Mouse (Mus musculus) gastrocnemius, postnatal 25 days (tissue): Measurements from ENCODE around the gene Abcc8. TPM values are rescaled to one million over a fixed set of nuclear protein-coding genes. Genes with fewer than 3 reads are reported as not detected.

Source experiments
- DNase-seq: peaks from one replicate; pipeline ENCODE4 v3.0.0; 2022
- total RNA-seq, 2 experiments: library from RNA; stranded (reverse); gene quantifications; 1 replicate in 1 of 2; 2 replicates in 1 of 2; pipeline ENCODE4 v1.2.3; 2021

The Abcc8 gene
- total RNA-seq, 2 experiments from 2014 or later = 3.2 to 3.3 TPM

- DNase-seq = no peak
Measured at GRCm38 (mm10) chr7:46110079-46110478, 69.8 kb downstream of the Abcc8 start.

DNA sequence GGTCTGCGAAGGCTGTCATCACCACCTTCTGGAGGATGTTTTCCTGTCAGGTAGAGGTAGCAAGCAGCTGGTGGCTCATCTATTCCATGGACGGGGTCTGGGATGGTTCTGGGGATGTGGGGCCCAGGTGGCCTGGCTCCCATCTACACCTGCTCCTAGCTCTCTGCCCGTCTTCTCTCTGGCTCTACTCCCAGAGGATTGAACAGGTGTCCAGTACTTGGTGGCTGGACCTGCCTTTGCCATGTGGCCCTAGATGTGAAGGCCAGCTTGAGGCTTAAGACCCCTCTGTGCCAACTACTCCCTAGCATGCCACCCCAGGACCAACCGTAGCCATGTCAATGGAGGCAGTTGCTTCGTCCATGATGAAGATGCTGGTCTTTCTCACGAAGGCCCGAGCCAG, 74.3 kb downstream of the Abcc8 start:
- DNase-seq = no peak

DNA sequence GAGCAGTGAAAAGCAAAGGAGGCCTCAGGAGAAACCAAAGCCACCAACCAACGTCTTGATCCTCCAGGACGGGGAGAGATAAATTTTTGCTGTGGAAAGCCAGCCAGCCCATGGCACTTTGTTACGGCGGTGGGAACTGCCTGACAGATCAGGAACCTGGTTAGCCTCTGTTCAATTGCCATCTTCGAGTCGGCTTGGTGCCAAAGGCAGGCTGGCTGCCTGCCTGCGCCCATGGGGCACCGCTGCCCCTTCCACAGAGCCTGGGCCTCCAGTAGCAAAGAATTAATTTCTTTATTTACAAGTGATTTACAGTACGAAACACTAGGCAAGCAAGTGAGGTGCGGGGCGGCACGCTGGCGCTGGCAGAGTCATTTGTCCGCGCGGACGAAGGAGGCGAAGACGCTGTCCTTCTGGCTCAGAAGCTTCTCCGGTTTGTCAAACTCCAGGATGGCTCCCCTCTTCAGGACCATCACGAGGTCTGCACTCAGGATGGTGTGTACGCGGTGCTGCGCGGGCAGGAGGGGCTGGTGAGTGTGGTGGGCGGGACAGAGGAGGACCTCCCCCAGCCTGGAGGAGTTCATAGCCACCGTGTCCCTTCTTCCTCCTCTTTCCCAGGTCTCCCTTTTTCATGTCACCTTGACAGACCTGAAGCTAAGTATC, 75.4 kb downstream of the Abcc8 start:
- no peak for DNase-seq

- DNase-seq = no peak
Measured at GRCm38 (mm10) chr7:46103771-46104170, 76.1 kb downstream of the Abcc8 start.

- no peak for DNase-seq
Measured at GRCm38 (mm10) chr7:46103075-46103591, 76.7 kb downstream of the Abcc8 start.

- DNase-seq = peak; percentile 89
Measured at GRCm38 (mm10) chr7:46100563-46100962, 79.3 kb downstream of the Abcc8 start, which contains the start of gene Kcnj11. Gene Kcnj11 (minus strand): TSS chr7:46100764.

GRCm38 (mm10) chr7:46099682-46100081, 80.2 kb downstream of the Abcc8 start:
- DNase-seq = peak; percentile 26

DNA sequence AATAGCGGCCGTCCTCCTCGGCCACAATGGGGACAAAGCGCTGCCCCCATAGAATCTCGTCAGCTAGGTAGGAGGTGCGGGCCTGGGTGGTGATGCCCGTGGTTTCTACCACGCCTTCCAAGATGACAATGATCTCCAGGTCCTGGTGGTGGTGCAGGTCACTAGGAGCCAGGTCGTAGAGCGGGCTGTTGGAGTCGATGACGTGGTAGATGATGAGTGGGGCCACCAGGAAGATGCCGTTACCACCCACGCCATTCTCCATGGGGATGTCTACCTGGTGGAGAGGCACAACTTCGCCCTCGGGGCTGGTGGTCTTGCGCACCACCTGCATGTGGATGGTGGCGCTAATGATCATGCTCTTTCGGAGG, 80.9 kb downstream of the Abcc8 start:
- DNase-seq = no peak

DNA sequence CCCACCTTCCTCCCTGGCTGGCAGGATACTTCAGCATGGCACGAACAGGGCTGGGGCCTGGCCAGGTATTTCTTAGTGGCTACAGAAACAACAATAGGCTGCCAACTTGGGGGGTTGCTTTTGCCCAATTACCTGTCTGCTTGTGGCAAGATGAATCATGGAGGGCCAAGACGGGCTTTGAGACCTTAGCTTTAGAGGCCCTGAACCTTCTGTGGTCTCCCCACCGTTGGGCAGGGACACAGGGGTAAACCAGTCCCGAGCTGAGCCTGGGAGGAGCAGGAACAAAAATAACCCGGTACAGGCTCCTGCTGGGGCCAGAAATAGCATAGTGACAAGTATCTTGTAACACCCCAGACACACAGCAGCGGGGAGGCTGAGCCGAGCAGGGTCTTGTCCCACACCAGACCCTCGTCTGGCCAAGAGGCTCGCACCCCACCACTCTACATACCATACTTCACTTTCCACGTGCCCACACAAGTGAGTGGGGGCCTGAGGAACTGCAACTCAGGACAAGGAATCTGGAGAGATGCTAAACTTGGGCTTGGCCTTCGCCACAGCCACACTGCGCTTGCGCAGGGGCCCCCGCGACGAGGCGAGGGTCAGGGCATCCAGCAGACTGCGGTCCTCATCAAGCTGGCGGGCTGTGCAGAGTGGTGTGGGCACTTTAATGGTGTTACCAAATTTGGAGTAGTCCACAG, 81.5 kb downstream of the Abcc8 start:
- DNase-seq = peak; percentile 71

- DNase-seq = peak; percentile 67
Measured at GRCm38 (mm10) chr7:46097319-46097783, 82.5 kb downstream of the Abcc8 start.

DNA sequence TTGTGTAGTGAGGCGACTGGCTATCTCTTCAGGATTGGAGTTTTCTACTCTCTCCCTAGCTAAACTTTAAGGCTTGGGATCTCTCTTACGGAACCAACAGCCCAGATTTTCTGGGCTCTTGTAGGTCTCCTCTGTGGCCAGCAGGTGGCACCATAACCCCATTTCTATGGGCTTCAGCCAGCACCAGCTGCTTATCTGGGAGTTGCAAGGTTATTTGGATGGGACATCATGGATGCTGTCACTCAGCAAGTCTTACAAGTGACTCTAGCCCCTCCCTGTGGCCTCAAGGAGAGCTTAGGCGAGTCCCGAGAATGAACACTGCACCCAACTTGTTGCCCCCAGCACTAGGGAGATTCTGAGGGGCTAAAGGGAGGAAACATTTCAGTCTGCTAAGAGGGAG, 83.7 kb downstream of the Abcc8 start:
- DNase-seq = peak; percentile 41

GRCm38 (mm10) chr7:46092803-46093202, 87.0 kb downstream of the Abcc8 start:
- no peak for DNase-seq

DNA sequence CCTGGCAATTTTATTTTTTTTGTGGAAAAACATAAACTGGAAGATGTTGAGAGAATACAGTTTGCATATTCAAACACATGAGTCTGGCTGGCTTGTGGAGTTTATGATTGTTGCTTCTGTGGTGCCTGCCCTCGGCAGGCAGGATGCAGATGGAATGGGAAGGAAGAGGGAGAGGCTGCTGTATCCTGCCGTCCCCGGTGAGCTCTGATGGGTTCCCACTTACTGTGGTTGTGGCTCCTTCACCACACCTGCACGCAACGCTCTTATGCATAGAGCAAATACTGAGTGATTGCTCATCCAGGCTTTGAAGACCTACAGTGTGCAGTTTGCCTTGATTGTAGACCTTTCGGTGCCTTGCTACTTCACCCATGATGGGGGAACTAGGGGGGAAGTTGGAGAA, 91.6 kb downstream of the Abcc8 start:
- no peak for DNase-seq

DNA sequence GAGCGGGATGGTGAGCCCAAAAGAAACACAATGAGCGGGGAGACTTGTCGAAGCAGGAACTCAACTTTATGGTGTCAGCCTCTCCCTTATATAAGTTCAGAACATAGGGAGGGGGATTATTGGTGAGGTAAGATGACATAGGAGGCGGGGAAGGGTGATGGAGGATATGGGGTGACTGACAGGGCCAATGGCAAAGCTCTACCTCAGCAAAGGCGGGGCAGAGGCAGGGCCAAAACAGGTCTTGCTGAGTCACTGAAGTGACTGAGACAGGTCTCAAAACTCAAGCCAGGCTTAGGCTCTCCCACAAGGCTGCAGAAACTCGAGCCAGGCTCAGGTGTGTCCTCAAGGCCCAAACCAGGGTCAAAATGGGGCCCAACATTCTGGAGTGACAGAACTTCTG, 93.5 kb downstream of the Abcc8 start:
- DNase-seq = no peak

- DNase-seq = no peak
Measured at GRCm38 (mm10) chr7:46084839-46085513, 94.9 kb downstream of the Abcc8 start.

- no peak for DNase-seq
Measured at GRCm38 (mm10) chr7:46084024-46084423, 95.8 kb downstream of the Abcc8 start.

DNA sequence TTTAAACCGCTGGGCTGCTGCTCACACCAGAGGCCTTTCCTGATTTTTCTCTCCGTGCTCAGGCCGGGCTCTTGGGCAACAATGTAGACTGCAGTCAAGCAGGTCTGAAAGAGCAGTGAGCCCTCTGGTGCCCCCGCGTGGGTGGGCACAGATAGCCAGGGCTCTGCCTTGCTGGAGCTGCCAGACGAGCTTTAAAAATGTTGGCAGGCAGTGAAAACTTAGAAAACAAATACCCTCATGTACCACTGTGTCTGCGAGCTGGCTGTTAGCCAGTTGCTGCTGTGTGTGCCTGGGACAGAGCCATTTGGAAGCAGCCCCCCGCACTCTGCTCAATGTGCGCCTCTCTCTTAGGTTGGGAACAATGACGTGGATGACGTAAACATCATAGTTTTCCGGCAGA, 102.2 kb downstream of the Abcc8 start:
- DNase-seq = no peak

DNA sequence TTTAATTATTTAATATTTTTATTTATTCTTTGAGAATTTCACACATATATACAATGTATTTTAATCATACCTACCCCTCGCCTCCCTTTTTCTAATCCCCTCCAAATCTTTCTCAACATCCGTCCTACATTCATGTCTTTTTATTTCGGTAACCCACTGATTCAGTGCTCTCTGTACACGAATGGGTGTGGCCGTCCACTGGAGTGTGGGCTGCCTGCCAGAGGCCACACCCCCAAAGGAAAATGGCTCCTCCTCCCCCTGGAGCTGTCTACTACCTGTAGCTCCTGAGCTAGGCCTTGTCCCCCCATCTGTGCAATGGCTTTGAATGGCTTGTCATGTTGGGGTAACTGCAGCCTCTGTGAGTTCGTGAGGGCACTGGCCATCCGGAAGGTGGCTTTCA, 103.0 kb downstream of the Abcc8 start:
- DNase-seq = no peak

- DNase-seq = peak; percentile 24
Measured at GRCm38 (mm10) chr7:46068831-46069230, 111.0 kb downstream of the Abcc8 start.

DNA sequence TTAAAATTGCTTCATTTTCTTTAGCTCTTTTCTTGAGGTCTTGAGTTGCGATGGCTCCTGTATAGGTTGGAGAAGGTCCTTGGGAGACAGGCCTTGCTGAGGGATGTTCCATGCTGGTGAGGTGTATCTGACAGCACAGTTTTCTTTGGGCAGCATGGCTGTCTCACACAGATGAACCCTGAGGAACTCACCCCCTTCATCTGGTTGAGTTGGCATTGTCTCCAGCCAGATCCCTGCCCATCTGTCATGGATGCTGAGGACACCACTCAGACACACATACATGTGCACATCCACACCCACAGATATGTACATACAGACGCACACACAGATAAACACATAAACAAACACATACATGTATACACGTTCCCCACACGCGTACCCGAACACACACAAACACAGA, 116.5 kb downstream of the Abcc8 start:
- no peak for DNase-seq

GRCm38 (mm10) chr7:46061614-46062013, 118.2 kb downstream of the Abcc8 start:
- DNase-seq = no peak

DNA sequence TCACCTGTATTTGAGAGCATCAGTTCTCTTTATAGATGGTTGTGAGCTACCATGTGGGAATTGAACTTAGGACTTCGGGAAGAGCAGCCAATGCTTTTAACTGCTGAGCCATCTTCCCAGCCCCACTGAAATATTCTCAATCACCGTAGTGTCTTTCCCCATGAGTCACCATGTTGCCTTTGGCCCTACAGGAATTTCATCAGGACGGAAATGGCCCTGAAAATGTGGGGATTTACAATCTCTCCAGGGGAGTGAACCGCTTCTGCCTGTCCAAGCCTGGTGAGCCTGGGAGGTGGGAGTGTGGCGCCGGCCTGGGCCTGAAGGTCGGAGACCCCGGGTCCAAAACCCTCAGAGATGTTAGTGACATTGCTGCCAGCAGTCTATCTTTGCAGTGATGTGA, 119.1 kb downstream of the Abcc8 start:
- DNase-seq = no peak

GRCm38 (mm10) chr7:46058882-46059281, 121.0 kb downstream of the Abcc8 start:
- DNase-seq = no peak
